Mouse (Mus musculus): ENCODE results near the gene 0610009B22Rik.
A peak's percentile ranks its signal among the peaks of the same experiment; 100 is the strongest.

Gene 0610009B22Rik

DNA sequence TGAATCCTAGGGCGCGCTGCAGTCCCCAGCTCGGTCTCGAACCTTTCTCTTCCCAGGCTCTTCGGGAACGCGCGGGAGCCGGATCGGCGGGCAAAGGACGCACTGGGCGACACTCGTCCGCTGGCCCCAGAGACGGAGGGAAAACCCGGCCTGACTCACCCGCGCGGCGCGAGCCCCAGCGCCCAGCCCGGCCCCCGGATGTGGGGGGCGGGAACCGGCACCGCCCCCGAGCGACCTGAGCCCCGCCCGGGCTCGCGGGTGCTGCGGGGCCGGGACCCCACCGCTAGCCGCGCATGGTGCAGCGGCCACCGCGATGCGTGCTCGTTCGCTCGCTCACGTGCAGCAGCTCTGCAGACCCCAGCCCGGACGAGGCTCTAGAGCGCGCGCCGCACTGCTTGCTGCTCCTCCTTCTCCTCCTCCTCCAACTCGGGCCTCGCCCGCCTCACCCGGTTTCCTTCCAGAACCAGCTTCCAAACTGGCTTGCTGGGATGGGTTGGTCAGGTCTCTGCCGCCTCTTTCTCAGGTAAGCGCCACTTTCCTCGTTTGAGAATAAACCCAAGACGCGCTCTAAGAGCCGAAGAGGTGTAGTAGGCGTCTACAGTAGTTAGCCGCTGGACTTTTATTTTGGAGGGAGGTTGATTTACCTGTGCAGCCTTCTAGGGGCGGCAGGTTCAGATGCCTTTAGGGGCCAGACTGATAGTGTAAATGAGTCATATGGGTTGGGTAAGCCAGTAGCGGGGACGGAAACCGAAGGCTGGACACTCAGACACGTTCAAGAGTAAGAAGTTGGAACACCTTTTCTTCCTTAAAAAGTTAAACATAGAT lies 37.8 kb downstream of the 0610009B22Rik start, which contains the start of the genes N4bp3 and D930048N14Rik:
Gene N4bp3 (minus strand): TSS at position 152 of the 825 bp plus-strand sequence.
Gene D930048N14Rik (plus strand): TSS at position 264 of the 825 bp plus-strand sequence.
- Histone ChIP-seq H3K27me3 (ENCODE audit: control insufficient read depth, insufficient read depth, low read length, poor library complexity, severe bottlenecking) (no peaks in the 10 kb centered on the region), H3K36me3 (ENCODE audit: control insufficient read depth, insufficient read depth, low read length, poor library complexity, severe bottlenecking) (peaks cover 2% of the 10 kb centered on the region; the same call in 1 of the 2 replicates)
- DNase-seq (ENCODE audit: low read depth, low spot score): peak; percentile 72

DNA sequence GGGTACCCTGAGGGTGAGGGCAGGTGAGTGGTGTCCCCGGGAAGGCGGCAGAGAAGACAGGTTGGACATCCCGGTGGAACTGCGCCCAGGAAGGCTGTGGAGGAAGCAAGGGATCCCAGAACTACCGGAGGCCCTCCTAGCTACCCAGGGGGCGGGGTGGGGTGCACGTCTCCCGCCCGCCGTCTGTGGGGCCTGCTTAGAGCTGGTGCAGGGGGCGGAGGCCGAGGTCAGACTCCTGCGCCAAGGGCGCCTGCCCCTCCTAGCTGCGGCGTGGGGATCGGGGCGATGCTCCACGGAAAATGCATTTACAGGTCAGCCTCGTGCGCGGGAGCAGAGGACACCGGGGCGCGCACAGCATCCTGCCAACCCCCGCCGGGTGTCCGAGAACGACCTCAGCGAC lies 38.4 kb downstream of the 0610009B22Rik start:
- H3K36me3 ChIP-seq (ENCODE audit: control insufficient read depth, insufficient read depth, low read length, poor library complexity, severe bottlenecking): no peaks in the 10 kb centered on the region; the same call in 1 of the 2 replicates
- DNase-seq (ENCODE audit: low read depth, low spot score): no peak
- H3K27me3 ChIP-seq (ENCODE audit: control insufficient read depth, insufficient read depth, low read length, poor library complexity, severe bottlenecking): no peaks in the 10 kb centered on the region

DNA sequence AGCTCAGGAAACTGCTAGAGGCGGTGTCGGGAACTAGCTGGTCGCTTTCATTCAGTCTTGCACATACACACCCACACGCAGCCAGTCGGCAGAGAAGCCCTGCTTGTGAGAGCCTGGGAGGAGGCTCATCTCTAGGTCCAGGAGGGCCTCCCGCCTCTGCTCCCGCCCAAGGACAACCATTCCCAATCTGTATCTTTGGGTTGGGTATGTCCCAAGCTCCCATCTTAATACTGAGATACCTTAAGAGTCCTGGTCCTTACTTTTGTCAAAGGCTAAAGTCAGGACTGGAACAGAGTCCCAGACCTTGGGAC lies 38.8 kb downstream of the 0610009B22Rik start:
- peak; percentile 44 for DNase-seq (ENCODE audit: low read depth, low spot score)
- no peaks in the 10 kb centered on the region; the same call in 1 of the 2 replicates for H3K36me3 ChIP-seq (ENCODE audit: control insufficient read depth, insufficient read depth, low read length, poor library complexity, severe bottlenecking)
- no peaks in the 10 kb centered on the region for H3K27me3 ChIP-seq (ENCODE audit: control insufficient read depth, insufficient read depth, low read length, poor library complexity, severe bottlenecking)

DNA sequence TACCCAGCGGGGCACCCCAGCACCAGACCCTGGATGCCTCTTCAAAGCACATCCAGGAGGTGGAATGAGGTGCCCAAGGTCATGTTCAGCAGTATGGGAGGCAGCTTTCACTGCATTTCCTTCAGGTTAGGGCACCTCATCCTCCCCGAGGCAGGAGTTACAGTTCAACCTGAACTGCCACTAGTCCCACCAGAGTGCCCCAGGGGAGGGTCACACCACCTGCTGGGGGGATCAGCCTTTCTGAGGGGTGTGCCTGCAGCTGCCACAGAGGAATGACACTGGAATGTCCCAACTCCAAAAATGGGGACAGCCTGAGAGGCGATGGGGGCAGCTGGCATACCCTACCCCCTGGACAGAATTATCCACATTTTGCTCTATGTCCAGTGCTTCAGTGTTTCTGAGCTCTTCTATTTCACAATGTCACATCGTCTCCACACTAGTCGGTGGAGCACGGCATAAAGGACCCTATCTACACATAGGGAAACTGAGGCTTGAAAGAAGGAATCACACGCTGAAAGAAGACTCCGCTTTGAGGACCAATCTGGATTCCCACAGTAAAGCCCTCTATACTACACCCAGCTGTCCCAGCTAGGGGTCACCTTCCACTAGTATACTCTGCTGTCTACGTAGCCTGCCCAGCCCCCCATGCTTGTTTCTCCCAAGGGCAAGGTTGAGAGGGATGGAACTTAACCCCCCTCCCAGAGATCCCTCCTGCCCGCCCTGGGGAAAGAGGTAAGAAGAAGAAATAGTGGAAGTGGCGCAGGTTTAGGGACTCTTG lies 39.4 kb downstream of the 0610009B22Rik start:
- Histone ChIP-seq H3K36me3 (ENCODE audit: control insufficient read depth, insufficient read depth, low read length, poor library complexity, severe bottlenecking) (no peaks in the 10 kb centered on the region; the same call in 1 of the 2 replicates), H3K27me3 (ENCODE audit: control insufficient read depth, insufficient read depth, low read length, poor library complexity, severe bottlenecking) (no peaks in the 10 kb centered on the region)
- no peak for DNase-seq (ENCODE audit: low read depth, low spot score)

DNA sequence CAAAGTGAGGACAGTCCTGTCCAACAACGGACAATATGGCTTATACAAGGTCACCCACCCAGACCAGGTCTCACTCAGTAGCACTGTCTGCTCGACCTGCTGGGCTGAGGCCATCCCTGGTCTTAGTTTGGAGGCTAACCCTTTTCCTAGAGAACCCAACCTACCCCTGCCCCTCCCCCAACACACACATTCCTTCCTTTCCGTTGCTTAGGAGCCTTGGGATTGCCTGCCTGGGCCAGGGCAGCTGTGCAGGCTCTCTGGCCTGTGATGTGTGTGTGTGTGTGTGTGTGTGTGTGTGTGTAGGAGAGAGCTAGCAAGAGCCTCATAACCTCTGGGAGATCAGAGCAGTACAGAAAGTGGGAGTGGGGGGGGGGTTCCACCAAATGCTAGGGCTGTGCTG lies 40.1 kb downstream of the 0610009B22Rik start:
- H3K27me3 ChIP-seq (ENCODE audit: control insufficient read depth, insufficient read depth, low read length, poor library complexity, severe bottlenecking): no peaks in the 10 kb centered on the region
- no peaks in the 10 kb centered on the region; the same call in 1 of the 2 replicates for H3K36me3 ChIP-seq (ENCODE audit: control insufficient read depth, insufficient read depth, low read length, poor library complexity, severe bottlenecking)
- no peak for DNase-seq (ENCODE audit: low read depth, low spot score)

DNA sequence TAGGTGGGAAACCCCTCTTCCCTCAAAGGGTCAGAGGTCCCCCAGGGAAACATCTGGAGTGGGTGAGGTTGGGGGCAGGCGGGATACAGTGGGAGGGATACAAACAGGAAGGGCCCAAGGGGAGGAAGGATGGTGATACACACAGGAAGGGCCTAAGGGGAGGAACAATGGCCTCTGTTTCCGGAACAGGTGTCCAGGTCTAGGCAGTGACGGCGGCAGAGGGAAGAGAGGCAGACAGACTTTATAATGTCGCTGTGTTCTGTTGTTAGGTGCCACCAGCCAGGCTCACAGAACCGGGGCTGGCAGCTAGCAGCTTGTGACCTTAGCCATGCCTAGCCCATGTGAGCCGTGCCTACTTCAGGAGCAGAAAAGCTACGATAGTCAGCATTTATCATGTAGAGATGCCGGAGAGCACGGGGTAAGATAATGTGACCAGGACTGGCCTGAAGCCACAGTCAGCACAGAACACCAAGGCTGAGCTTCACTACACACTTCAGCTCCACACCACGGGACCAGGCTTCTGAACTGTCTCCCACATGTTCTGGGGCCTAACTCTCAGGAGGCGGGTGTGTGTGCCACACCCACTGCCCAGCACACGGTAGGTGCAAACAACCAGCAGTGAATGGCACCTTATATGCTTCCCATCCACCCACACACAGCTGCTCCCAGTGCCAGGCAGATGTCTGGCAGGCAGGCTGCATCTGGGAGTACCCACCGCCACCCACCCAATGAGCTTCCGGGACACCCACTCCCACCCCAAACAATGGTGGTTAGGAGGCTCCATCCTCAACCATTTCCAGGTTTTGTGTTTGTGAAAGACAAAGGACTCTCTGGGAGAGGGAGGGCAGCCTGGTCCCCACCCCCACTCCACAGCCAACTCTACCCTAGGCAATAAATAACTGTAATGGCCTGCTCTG lies 41.7 kb downstream of the 0610009B22Rik start:
- Histone ChIP-seq H3K27me3 (ENCODE audit: control insufficient read depth, insufficient read depth, low read length, poor library complexity, severe bottlenecking) (no peaks in the 10 kb centered on the region), H3K36me3 (ENCODE audit: control insufficient read depth, insufficient read depth, low read length, poor library complexity, severe bottlenecking) (no peaks in the 10 kb centered on the region; the same call in 1 of the 2 replicates)
- peak; percentile 55 for DNase-seq (ENCODE audit: low read depth, low spot score)

DNA sequence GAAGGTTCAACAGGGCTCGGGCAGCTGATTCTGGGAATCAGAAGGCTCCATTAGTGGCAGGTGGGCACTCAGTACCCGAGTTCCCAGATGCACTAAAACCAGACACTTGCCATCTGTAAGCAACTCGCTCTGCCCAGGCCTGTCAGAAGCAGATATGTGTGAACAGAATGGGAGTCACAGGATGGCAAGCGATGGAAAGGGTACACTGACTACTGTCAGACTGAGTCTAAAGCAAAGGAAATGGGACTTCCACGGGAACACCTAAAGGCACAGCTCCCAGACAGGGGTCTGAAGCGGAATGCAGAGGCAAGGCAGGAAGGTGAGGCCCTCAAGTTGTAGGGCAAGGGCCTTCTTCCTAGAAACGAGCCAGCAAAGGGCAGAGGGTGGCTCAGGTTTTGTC lies 42.4 kb downstream of the 0610009B22Rik start:
- Histone ChIP-seq H3K36me3 (ENCODE audit: control insufficient read depth, insufficient read depth, low read length, poor library complexity, severe bottlenecking) (no peaks in the 10 kb centered on the region; the same call in 1 of the 2 replicates), H3K27me3 (ENCODE audit: control insufficient read depth, insufficient read depth, low read length, poor library complexity, severe bottlenecking) (no peaks in the 10 kb centered on the region)
- DNase-seq (ENCODE audit: low read depth, low spot score): no peak

DNA sequence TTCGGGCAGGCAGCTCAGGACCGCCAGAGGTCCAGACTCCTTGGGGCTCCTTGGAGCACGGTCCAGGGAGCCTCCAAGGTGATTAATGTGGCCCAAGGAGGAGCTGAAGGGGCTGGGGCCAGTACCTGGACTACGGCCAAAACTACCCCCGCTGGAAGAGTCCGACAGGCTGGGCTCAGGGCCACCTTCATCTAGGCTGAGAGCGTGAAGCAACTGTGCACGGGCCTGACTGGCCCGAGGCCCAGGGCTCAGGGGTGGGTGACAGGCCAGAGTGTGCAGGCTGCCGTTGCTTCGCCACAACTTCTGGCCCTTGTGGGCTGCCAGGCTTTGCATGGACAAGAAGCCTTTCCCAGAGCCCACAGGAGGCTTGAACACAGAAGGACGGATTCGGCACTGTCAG lies 43.4 kb downstream of the 0610009B22Rik start:
- Histone ChIP-seq H3K27me3 (ENCODE audit: control insufficient read depth, insufficient read depth, low read length, poor library complexity, severe bottlenecking) (no peaks in the 10 kb centered on the region), H3K36me3 (ENCODE audit: control insufficient read depth, insufficient read depth, low read length, poor library complexity, severe bottlenecking) (no peaks in the 10 kb centered on the region; the same call in 1 of the 2 replicates)
- no peak for DNase-seq (ENCODE audit: low read depth, low spot score)

DNA sequence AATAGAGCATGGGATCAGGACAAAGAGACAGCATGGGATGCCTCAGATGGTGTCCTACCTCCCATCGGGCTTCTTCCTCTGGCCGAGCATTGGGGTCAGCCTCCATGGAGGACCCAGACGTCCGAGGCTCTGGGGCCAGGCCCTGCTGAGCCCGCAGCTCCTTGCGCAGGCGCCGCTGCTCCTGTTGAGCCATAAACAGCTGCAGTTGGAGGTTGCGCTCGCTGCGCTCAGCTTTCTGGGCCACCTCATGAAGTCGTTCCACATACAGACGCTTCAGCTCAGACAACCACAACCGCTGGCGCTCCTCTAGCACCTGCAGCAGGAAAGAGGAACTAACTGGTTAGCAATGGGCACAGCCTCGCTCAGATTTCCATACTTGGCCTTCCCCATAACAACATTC lies 44.5 kb downstream of the 0610009B22Rik start:
- peak; percentile 91 for DNase-seq (ENCODE audit: low read depth, low spot score)
- Histone ChIP-seq H3K27me3 (ENCODE audit: control insufficient read depth, insufficient read depth, low read length, poor library complexity, severe bottlenecking) (no peaks in the 10 kb centered on the region), H3K36me3 (ENCODE audit: control insufficient read depth, insufficient read depth, low read length, poor library complexity, severe bottlenecking) (no peaks in the 10 kb centered on the region; the same call in 1 of the 2 replicates)

DNA sequence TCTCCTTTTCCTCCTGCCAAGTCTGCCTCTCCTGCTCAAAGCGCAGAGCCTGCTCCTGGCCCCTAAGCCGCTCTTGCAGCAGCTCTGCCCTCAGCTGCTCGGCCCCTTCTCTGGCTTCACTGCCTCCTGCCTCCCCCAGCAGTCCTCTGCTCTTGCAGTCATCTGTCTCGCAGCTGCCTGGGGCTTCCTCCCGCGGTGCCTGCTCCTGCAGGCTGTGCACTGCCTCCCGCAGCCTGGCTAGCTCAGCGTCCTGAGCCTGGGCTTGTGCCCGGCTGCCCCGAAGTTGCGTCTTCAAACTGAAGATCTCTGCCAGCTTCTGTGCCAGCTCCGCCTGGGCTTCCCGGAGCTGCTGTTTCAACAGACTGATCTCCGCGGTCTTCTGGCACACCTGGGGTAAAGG lies 44.9 kb downstream of the 0610009B22Rik start:
- no peaks in the 10 kb centered on the region; the same call in 1 of the 2 replicates for H3K36me3 ChIP-seq (ENCODE audit: control insufficient read depth, insufficient read depth, low read length, poor library complexity, severe bottlenecking)
- no peaks in the 10 kb centered on the region for H3K27me3 ChIP-seq (ENCODE audit: control insufficient read depth, insufficient read depth, low read length, poor library complexity, severe bottlenecking)
- DNase-seq (ENCODE audit: low read depth, low spot score): no peak

DNA sequence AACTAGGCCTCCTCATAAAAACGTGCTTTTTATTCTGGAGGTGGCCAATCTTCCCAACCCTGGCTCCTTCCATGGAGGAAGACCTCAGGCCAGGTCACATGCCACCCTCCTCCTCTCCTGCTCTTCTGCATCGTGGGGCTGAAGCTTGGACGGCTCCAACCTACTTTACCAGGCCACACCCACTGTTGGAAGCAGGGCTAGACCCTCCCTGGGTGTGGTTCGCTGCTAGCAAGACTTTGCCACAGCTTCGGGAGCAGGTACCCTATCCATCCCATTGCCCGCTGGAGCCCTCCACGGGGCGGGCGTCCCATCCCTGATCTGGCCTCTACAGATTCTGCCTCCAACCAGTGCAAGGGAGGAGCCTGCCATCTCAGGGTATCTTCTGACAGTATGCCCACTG lies 45.5 kb downstream of the 0610009B22Rik start:
- no peaks in the 10 kb centered on the region for H3K27me3 ChIP-seq (ENCODE audit: control insufficient read depth, insufficient read depth, low read length, poor library complexity, severe bottlenecking)
- no peak for DNase-seq (ENCODE audit: low read depth, low spot score)
- H3K36me3 ChIP-seq (ENCODE audit: control insufficient read depth, insufficient read depth, low read length, poor library complexity, severe bottlenecking): no peaks in the 10 kb centered on the region; the same call in 1 of the 2 replicates

DNA sequence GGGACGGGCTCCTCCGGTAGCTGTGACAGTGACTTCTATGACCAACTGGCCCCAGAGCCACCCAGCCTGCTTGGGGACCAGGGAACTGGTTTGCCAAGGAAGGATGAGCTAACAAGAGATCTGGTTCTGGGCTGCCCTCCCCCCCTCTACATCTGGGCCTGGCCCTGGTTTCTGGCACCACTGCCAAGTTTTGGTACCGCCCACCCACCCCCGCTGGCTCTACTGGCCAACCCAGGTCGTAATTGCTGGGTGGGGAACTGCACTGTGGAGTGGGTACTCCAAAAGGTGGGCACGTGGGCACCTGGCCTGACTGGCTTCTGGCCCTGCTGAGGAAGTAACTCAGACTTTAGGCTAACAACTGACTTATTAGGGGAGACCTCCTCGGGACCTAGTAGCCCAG lies 47.9 kb downstream of the 0610009B22Rik start:
- no peaks in the 10 kb centered on the region for H3K27me3 ChIP-seq (ENCODE audit: control insufficient read depth, insufficient read depth, low read length, poor library complexity, severe bottlenecking)
- no peak for DNase-seq (ENCODE audit: low read depth, low spot score)
- no peaks in the 10 kb centered on the region; the same call in 1 of the 2 replicates for H3K36me3 ChIP-seq (ENCODE audit: control insufficient read depth, insufficient read depth, low read length, poor library complexity, severe bottlenecking)

DNA sequence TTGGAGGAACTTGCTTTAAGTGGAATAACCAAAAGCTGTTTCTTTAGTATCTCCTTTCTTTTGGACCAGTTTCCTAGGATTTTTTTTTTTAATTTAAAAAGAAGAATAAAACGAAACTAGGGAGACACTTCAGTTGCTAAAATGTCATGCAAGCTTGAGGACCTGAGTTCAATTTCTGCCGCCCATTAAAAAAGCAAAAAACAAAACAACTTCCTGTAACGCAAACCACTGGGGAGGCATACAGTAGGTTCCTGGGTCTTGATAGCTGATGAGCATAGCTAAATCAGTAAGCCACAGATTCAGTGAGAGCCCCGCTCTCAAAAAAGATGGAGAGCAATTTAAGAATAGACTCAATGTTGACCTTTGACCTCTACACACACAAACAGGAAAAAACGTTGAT lies 50.2 kb downstream of the 0610009B22Rik start:
- DNase-seq (ENCODE audit: low read depth, low spot score): no peak
- H3K36me3 ChIP-seq (ENCODE audit: control insufficient read depth, insufficient read depth, low read length, poor library complexity, severe bottlenecking): no peaks in the 10 kb centered on the region; the same call in 1 of the 2 replicates
- no peaks in the 10 kb centered on the region for H3K27me3 ChIP-seq (ENCODE audit: control insufficient read depth, insufficient read depth, low read length, poor library complexity, severe bottlenecking)

DNA sequence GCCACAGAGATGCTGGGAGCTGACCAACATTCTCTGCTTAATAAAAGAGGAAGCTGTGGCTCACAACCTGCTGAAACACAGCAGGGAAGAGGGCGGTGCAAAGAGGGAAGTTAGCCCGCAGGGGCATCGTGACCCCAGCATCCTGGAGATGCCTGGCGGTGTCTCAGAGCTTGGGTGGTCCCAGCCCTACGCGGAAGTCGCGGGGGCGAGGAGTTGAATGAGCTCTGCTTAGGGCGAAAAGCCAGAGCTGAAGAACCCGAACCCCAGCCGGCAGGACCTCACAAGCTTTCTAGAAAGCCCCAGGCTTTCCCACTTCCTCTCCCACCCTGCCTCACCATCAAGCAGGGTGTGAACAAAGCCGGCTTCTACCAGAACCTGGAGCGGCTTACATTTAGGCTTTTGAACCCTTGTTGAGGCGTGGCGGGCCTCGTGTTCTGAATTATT lies 50.7 kb downstream of the 0610009B22Rik start:
- no peaks in the 10 kb centered on the region for H3K36me3 ChIP-seq (ENCODE audit: control insufficient read depth, insufficient read depth, low read length, poor library complexity, severe bottlenecking)
- peak; percentile 85 for DNase-seq (ENCODE audit: low read depth, low spot score)
- H3K27me3 ChIP-seq (ENCODE audit: control insufficient read depth, insufficient read depth, low read length, poor library complexity, severe bottlenecking): no peaks in the 10 kb centered on the region
